Mouse (Mus musculus) layer of hippocampus, adult 11-12 months (tissue): ENCODE data around the gene Actrt1.

Source experiments
- DNase-seq: peaks from one replicate; pipeline ENCODE4 v3.0.0; 2022; ENCODE audit warnings: low spot score

Actrt1 gene

DNA sequence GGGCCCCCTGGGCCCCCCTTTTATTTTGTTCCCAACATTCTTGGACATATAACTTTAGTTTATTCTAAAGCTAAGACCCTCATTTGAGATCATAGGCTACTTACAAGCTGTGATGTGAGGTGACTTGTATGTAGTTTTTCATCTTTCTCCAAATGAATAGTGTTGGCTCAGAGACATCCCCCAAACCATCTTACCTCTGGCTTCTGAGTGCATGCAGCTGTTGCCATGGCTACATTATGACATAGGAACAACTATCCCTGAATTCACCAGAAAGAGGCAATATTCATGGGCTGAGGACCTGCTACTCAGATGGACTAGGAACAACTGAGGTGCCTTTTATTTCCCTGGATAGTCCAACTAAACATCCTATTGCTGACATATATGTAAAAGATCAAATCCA, at the start of gene Actrt1:
Gene Actrt1, plus strand, starts transcription at position 301 of the 400 bp plus-strand sequence.
- no peak for DNase-seq

DNA sequence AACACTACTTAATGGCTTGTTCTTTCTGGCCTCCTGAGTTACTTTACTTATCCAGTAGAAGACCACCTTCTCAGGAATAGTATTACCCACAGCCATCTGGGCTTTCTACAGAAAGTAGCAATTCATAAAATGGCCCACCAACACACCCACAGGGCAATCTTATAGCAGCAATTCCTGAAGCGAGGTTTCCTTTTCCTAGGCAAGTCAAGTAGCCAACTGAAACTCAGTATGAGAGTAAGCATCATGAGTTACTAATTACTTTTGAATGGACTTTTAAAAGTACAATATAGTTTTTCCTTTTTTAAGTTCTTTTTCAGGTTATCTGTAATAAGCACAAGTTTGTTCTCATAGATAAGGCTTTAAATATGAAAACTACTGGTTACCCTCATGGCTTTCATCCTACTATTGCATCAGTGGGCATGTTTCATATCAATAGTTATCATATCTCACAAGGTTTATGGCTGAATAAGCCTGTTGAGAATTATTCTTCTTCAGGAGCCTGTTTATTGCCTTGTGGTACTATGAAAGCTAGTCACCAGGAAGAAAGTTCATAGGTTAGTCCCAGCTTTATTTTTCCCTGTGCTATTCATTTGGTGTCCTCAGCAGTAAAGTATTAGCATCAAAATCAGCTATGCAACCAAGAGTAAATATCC, 2.8 kb downstream of the Actrt1 start:
- no peak for DNase-seq
